Mouse (Mus musculus) ES-Bruce4 (cell line): Measurements from ENCODE around the gene Ubqln2.

Experiments
- EP300 ChIP-seq: IDR thresholded peaks from 2 replicates; pipeline ENCODE4 v1.6.1; 2011; ENCODE audit warnings: low read depth, low read length; ENCODE audit not compliant: insufficient read depth
- POLR2A ChIP-seq: IDR thresholded peaks from one replicate; pipeline ENCODE4 v1.8.1; 2011; ENCODE audit warnings: low read length; ENCODE audit not compliant: insufficient read depth

GRCm38 (mm10) chrX:153492326-153492725 lies 5.7 kb upstream of the Ubqln2 start:
- TF ChIP-seq POLR2A (no peak), EP300 (no peak)
